ENCODE assay signal across 22 mouse cellular contexts in the genomic region with DNA sequence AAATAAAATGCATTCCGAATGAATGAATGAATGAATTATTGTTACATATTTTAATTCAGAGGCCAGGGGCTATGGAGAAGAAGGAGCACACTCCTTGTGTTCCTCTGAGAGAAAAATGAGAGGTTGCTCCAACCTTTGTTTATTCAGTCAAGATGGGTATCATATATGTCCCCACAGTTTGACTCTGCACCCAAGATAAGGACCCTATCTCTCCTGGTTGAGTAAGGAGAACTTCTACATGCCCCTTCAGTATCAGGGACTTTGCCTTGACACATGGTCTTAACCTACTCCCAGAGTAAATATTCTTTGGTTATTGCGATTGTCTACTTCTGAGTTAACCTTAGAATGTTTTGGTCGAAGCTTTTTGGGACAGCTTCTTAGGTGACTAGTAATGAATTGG.
"Had no signal": no experiment of that assay in that cellular context is flagged by ENCODE, and none has a peak within 500 bp of the region (broad histone marks: within the 10 kb centered on the region; RNA-seq: fewer than 3 reads in every experiment).

No protein-coding gene starts in this region.

- ATAC-seq: intestine, postnatal 0 days; midbrain, embryonic 13.5 days; midbrain, embryonic 16.5 days had no signal

- H3K36me3 ChIP-seq: limb, embryonic 10.5 days; limb, embryonic 13.5 days; midbrain, embryonic 10.5 days; midbrain, embryonic 13.5 days; neural tube, embryonic 13.5 days had no signal

- H3K9me3 ChIP-seq: limb, embryonic 10.5 days; midbrain, embryonic 13.5 days; neural tube, embryonic 13.5 days had no signal

- H3K27ac ChIP-seq: kidney, postnatal 0 days; layer of hippocampus, adult 2 months; limb, embryonic 13.5 days; midbrain, embryonic 10.5 days; midbrain, embryonic 13.5 days; neural tube, embryonic 13.5 days had no signal

- H3K4me1 ChIP-seq: midbrain, embryonic 13.5 days; neural tube, embryonic 13.5 days had no signal

- H3K27me3 ChIP-seq: limb, embryonic 13.5 days; midbrain, embryonic 13.5 days; neural tube, embryonic 13.5 days had no signal

- DNase-seq: kidney, adult 2 months; kidney, postnatal 25 days; layer of hippocampus, adult 9-11 months; lung, adult 2 months; lung, postnatal 14 days; lung, postnatal 4 days; retina, postnatal 1 day; right cerebral cortex, postnatal 25 days; spleen, adult 18-20 months; thymus, adult 18-20 months; thymus, postnatal 14 days; thymus, postnatal 4 days had no signal

- H3K4me3 ChIP-seq: layer of hippocampus, adult 2 months; limb, embryonic 10.5 days; limb, embryonic 13.5 days; midbrain, embryonic 10.5 days; midbrain, embryonic 13.5 days; myocyte; neural tube, embryonic 13.5 days had no signal

- H3K9ac ChIP-seq: limb, embryonic 13.5 days; midbrain, embryonic 13.5 days; neural tube, embryonic 13.5 days had no signal

- H3K4me2 ChIP-seq: limb, embryonic 13.5 days; midbrain, embryonic 13.5 days; neural tube, embryonic 13.5 days had no signal
